Mouse (Mus musculus) liver, embryonic 15.5 days (tissue): Measurements from ENCODE around the gene Stab2. TPM values are rescaled to one million over a fixed set of nuclear protein-coding genes. Genes with fewer than 3 reads are reported as not detected.
A peak's percentile ranks its signal among the peaks of the same experiment; 100 is the strongest.

ENCODE experiments used
- ATAC-seq: fragments of 200-750 bp; cut with Nextera tagmentation; 2 replicates; pipeline ENCODE4 v1.8.0; 2017; ENCODE audit warnings: moderate number of reproducible peaks, mild to moderate bottlenecking, moderate library complexity; ENCODE audit not compliant: insufficient read depth
- H3K27ac ChIP-seq: fragments of 300-500 bp; sonication (generic); replicated peaks from 2 replicates; pipeline ENCODE4 v1.5.1; 2015; ENCODE audit warnings: mild to moderate bottlenecking, inconsistent platforms
- H3K27me3 ChIP-seq: fragments of 300-500 bp; sonication (generic); 2 replicates; pipeline ENCODE4 v1.6.1; 2015; ENCODE audit warnings: mild to moderate bottlenecking, inconsistent platforms
- H3K36me3 ChIP-seq: fragments of 300-500 bp; sonication (generic); replicated peaks from 2 replicates; pipeline ENCODE4 v1.6.1; 2015; ENCODE audit warnings: moderate library complexity, mild to moderate bottlenecking, inconsistent platforms
- H3K4me1 ChIP-seq: fragments of 300-500 bp; sonication (generic); replicated peaks from 2 replicates; pipeline ENCODE4 v1.6.1; 2015; ENCODE audit warnings: inconsistent platforms
- H3K4me2 ChIP-seq: fragments of 300-500 bp; sonication (generic); 2 replicates; pipeline ENCODE4 v1.6.1; 2015; ENCODE audit warnings: moderate library complexity, mild to moderate bottlenecking, inconsistent platforms
- H3K4me3 ChIP-seq: fragments of 300-500 bp; sonication (generic); replicated peaks from 2 replicates; pipeline ENCODE4 v1.5.1; 2015; ENCODE audit warnings: mild to moderate bottlenecking, inconsistent platforms
- H3K9ac ChIP-seq: fragments of 300-500 bp; sonication (generic); 2 replicates; pipeline ENCODE4 v1.6.1; 2015; ENCODE audit warnings: moderate library complexity, mild to moderate bottlenecking, inconsistent platforms
- H3K9me3 ChIP-seq: fragments of 300-500 bp; sonication (generic); replicated peaks from 2 replicates; pipeline ENCODE4 v1.6.1; 2016; ENCODE audit warnings: inconsistent platforms
- WGBS: fragments of 180-500 bp; shearing (Covaris S2); methylation state at CpG from one replicate; pipeline ENCODE4 v1.1.7; 2015; ENCODE audit warnings: mixed read lengths; ENCODE audit not compliant: insufficient replicate concordance; 5-methylcytosine and 5-hydroxymethylcytosine counted together
- polyA plus RNA-seq: library from polyadenylated mRNA; unstranded; fragments of >200 nt; fragmentation: Nextera tagmentation; extraction: Ambion mirVana; gene quantifications from 2 replicates; pipeline ENCODE4 v1.2.1, GENCODE M21; 2015

Gene Stab2
- polyA plus RNA-seq, 1 experiment from 2014 or later, result 19.5 TPM

DNA sequence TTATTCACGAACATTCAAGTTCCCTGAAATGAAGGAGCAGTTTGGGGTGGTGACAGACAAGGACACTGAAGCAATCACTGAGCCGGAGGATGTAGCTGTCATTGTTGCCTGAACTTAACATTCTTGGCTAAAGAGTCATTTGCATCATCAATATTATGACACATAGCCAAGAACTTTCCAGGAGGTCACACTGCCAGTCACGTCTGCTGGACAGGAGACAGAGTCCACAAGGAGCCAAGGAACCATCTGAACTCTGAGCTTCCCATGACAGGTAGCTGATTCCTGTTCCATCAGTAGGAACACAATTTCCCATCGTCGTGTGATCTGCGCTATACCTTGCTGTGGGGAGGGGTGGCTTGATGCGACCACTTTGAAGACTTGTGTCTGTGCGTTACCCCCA is 24.9 kb upstream of the Stab2 start:
- no peak overlapping the region for H3K27ac ChIP-seq
- H3K9me3 ChIP-seq, result no peaks in the 10 kb centered on the region
- no peaks in the 10 kb centered on the region for H3K36me3 ChIP-seq
- no peak for ATAC-seq
- no peak overlapping the region for H3K4me3 ChIP-seq
- H3K27me3 ChIP-seq, result no peaks in the 10 kb centered on the region
- no peak overlapping the region for H3K4me2 ChIP-seq
- H3K4me1 ChIP-seq, result no peaks in the 10 kb centered on the region
- 66% methylated on average over 8 of the region's 8 CpGs for WGBS
- no peak overlapping the region for H3K9ac ChIP-seq

DNA sequence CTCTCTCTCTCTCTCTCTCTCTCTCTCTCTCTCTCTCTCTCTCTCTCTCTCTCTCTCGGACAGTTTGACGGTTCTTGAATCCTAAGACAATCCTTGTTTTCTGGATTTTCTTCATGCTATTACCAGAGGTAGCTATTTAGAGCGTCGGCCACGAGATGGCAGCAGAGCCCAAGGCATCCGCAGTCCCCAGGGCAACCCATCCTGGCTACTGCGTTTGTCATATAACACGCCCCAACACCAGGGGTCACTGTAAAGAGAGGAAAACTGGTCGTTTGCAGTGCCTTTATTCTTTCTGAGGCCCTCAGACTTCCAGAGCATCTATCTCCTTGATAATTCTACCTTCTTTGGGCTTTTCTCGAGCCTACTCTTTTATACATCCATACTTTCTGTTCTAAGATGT is 17.1 kb upstream of the Stab2 start:
- ATAC-seq, result no peak
- WGBS, result under 1% methylated on average over 9 of the region's 10 CpGs

DNA sequence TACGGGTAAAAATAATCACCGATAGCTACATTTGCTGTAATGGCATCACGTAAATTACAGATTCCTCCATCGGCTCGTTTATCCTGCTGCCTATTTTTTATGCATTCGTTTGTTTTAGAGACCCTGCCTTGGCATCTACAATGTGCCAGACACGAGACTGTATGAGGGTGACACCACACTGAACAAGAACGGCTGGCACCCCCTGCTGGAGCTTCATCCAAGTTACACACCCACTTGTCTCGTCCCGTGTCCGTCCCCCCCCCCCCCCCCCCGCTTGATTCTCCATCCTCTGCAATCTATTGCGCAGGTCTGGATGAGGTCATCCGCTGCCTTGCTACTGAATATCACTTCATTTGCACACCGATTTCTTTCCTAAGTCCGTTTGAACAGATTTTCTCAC is 12.9 kb upstream of the Stab2 start:
- WGBS, result 42% methylated on average over 16 of the region's 16 CpGs
- no peaks in the 10 kb centered on the region for H3K4me1 ChIP-seq
- H3K27me3 ChIP-seq, result no peaks in the 10 kb centered on the region
- H3K36me3 ChIP-seq, result no peaks in the 10 kb centered on the region
- no peaks in the 10 kb centered on the region for H3K9me3 ChIP-seq
- no peak overlapping the region for H3K27ac ChIP-seq
- H3K4me2 ChIP-seq, result no peak overlapping the region
- H3K9ac ChIP-seq, result no peak overlapping the region
- H3K4me3 ChIP-seq, result no peak overlapping the region
- ATAC-seq, result no peak

More for the DNA sequence above, 17.1 kb upstream of the Stab2 start:
- no peaks in the 10 kb centered on the region for H3K4me1 ChIP-seq
- no peaks in the 10 kb centered on the region for H3K36me3 ChIP-seq
- no peak overlapping the region for H3K27ac ChIP-seq
- no peaks in the 10 kb centered on the region for H3K27me3 ChIP-seq
- no peak overlapping the region for H3K9ac ChIP-seq
- no peak overlapping the region for H3K4me3 ChIP-seq
- no peaks in the 10 kb centered on the region for H3K9me3 ChIP-seq
- no peak overlapping the region for H3K4me2 ChIP-seq

DNA sequence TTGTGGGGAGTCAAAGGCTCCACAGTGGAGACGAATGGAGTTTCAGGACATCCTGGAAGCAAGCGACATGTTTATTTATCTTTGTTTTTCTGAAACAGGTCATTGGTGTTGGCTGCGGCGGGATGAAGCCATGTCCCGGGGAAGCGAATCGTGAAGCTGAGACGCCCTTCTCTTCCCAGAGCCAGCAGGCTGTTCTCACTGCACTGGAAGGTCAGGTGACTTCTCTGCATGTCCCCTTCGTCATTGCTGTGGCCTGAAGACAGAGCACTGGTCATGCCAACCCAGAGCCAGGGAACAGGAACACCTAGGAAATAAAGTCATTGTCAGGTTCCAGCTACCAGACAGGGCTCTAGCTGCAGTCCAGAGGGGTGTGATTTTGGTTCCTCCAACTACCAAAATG is 11.1 kb upstream of the Stab2 start:
- no peaks in the 10 kb centered on the region for H3K36me3 ChIP-seq
- H3K4me2 ChIP-seq, result no peak overlapping the region
- no peak for ATAC-seq
- 51% methylated on average over 9 of the region's 9 CpGs for WGBS
- H3K4me3 ChIP-seq, result no peak overlapping the region
- H3K9me3 ChIP-seq, result no peaks in the 10 kb centered on the region
- no peak overlapping the region for H3K9ac ChIP-seq
- H3K4me1 ChIP-seq, result no peaks in the 10 kb centered on the region
- H3K27ac ChIP-seq, result no peak overlapping the region
- no peaks in the 10 kb centered on the region for H3K27me3 ChIP-seq

DNA sequence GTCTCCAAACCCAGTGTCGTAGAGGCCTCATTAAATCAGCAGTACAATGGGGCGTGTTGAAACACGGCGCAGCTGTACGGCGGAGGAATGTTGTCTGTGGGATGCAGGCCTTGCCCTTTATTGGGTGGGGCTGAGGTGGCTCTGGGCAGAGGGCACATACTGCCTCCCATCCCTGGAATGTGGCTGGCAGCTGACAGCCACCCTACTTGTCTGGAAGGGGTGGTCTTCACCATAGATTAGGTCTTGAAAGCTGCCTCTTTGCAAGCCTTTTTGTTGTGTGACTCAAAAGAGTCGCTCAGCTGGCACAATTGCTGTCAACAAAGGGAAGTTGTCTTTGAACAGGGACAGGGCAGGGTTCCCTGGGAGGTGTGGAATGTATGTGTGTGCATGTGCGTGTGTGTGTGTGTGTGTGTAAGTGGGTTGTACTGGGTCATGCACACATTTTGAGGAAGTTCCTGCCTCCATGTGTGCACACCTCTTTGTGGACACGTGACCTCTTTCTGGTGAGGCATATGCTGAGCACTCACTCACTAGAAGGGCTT is 8.4 kb upstream of the Stab2 start:
- no peak for ATAC-seq
- H3K27me3 ChIP-seq, result no peaks in the 10 kb centered on the region
- no peak overlapping the region for H3K9ac ChIP-seq
- H3K4me2 ChIP-seq, result no peak overlapping the region
- no peak overlapping the region for H3K27ac ChIP-seq
- WGBS, result 44% methylated on average over 9 of the region's 9 CpGs
- H3K4me1 ChIP-seq, result no peaks in the 10 kb centered on the region
- H3K4me3 ChIP-seq, result no peak overlapping the region
- no peaks in the 10 kb centered on the region for H3K9me3 ChIP-seq
- H3K36me3 ChIP-seq, result no peaks in the 10 kb centered on the region

DNA sequence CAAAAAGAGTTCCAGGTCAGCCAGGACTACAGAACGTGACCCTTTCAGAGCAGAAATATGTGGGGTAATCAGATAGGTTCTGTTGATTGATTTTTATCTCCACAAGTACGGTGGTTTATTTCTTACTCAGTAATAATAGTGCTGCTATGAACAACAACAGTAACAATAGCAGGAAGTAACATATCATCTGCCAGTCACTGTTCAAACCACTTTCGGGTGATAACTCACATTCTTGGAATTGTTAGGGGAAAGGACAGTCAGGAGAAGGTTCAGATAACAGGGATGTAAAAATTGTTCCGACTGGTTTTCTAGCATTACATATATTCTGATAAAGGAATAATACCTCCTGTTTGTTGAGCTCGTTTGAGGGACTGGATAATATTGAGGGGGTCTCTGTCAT is 7.6 kb upstream of the Stab2 start:
- Histone ChIP-seq H3K36me3 (no peaks in the 10 kb centered on the region), H3K4me2 (no peak overlapping the region), H3K9ac (no peak overlapping the region), H3K27ac (no peak overlapping the region), H3K27me3 (no peaks in the 10 kb centered on the region), H3K9me3 (no peaks in the 10 kb centered on the region), H3K4me1 (no peaks in the 10 kb centered on the region), H3K4me3 (no peak overlapping the region)
- 15% methylated on average over 5 of the region's 5 CpGs for WGBS
- no peak for ATAC-seq

DNA sequence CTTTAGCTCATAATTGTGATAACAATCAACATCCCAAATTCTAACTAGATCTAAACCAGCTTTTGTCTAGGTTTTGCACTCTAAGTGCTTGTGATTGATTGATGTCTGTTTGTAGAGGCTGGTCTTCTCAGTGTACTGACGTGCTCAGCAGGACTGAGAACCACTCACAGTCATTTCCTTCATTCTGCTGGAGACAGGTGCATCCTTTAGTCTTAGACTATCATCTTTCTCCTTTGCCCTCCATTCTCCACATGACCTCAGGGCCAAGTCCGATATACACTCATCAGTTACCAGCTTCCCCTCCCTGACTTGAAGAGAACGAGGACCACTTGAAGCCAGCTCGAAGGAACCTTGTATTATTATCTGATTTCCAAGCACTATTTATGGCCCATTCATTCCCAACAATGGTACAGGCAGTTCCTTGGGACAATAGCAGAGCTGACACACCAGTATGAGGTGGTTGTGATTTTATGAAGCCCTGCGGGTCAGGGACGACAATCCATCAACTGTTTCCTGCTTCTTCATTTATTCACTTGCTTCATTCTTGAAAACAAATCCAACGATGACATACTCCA is 6.7 kb upstream of the Stab2 start:
- Histone ChIP-seq H3K9ac (no peak overlapping the region), H3K36me3 (no peaks in the 10 kb centered on the region), H3K4me2 (no peak overlapping the region), H3K4me3 (no peak overlapping the region), H3K27ac (no peak overlapping the region), H3K27me3 (no peaks in the 10 kb centered on the region), H3K4me1 (no peaks in the 10 kb centered on the region), H3K9me3 (no peaks in the 10 kb centered on the region)
- ATAC-seq, result 0 out of 2 replicates have a peak, but pooled peaks have one; percentile 5
- WGBS, result 42% methylated on average over 7 of the region's 7 CpGs

DNA sequence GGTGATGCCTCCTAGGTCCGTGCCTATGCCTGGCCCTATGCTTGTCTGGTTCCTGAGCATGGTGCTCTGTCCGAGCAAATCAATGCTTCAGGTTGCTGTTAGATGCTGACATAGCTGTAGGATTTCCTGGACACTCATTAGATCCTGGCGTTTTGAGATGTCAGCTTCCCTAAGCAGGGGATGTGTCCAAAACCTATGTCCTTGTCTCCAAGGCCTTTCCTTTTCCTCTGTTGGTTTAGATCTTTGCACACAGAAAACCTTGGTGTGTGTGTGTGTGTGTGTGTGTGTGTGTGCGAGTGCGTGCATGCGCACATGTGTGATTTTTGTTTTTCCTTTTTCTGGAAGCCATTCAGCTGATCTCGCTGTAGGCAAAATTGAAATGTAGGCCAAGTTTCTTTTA is 4.3 kb upstream of the Stab2 start:
- ATAC-seq, result no peak; the same call in 1 of the 2 replicates

DNA sequence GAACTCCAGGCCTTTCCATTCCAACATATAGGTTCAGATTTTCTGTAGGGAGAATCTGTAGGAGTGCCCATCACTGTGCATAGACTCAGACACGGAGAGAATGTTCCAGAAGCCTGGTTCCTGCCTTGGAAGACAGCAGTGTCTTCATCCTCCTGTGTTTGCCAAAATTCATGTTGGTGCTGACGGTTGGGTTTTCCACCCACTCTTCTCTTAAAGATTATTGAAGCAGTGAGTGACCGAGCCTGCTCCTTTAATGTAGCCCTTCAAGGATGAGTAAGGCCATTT is 332 bp upstream of the Stab2 start:
- H3K4me2 ChIP-seq, result no peak overlapping the region
- no peaks in the 10 kb centered on the region for H3K27me3 ChIP-seq
- WGBS, result 43% methylated on average over 3 of the region's 3 CpGs
- no peak overlapping the region for H3K27ac ChIP-seq
- H3K4me3 ChIP-seq, result no peak overlapping the region
- H3K9ac ChIP-seq, result no peak overlapping the region
- H3K9me3 ChIP-seq, result no peaks in the 10 kb centered on the region
- ATAC-seq, result no peak
- H3K36me3 ChIP-seq, result no peaks in the 10 kb centered on the region
- H3K4me1 ChIP-seq, result no peaks in the 10 kb centered on the region

More for the DNA sequence above, 4.3 kb upstream of the Stab2 start:
- no peaks in the 10 kb centered on the region for H3K9me3 ChIP-seq
- no peak overlapping the region for H3K9ac ChIP-seq
- no peaks in the 10 kb centered on the region for H3K27me3 ChIP-seq
- H3K4me1 ChIP-seq, result no peaks in the 10 kb centered on the region
- no peaks in the 10 kb centered on the region for H3K36me3 ChIP-seq
- no peak overlapping the region for H3K4me2 ChIP-seq
- H3K4me3 ChIP-seq, result no peak overlapping the region
- H3K27ac ChIP-seq, result no peak overlapping the region
- 70% methylated on average over 7 of the region's 7 CpGs for WGBS

DNA sequence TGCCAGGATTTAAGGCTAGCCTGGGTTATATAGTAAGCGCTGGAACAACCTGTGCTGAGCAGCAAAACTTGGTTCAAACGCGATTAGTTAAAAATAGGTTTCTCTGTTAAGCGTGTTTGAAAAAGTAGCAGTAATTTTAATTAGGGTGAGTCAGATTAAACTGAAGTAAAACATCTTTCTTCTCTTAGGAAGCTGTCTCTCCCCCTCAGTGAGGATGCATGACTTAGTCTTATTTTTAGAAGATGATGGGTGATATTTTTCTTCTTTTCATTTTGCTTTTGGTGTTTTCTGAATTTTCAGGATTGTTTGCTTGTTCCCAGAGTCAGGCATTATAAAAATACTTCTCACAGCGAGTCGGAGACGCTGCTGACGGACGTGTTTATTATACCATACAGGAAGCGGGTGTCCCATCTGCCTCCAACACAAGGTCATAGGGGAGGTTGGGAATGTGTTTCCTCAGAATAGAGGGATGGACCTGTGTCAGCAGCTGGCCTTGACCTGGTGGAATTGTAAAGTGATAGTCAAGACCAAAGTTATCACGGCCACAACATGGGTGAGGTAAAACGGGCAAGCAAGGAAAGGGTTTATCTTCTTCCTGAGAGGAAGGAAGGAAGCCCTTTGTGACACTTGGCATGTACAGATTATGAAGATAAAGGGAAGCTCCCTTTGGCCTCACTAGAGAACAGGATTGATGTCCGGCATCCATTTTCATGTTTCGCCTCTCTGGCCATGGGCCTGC is 15.4 kb downstream of the Stab2 start:
- Histone ChIP-seq H3K4me1 (no peaks in the 10 kb centered on the region), H3K27me3 (no peaks in the 10 kb centered on the region; the same call in 1 of the 2 replicates), H3K36me3 (no peaks in the 10 kb centered on the region), H3K9ac (no peak overlapping the region), H3K9me3 (no peaks in the 10 kb centered on the region), H3K4me3 (no peak overlapping the region), H3K27ac (no peak overlapping the region), H3K4me2 (no peak overlapping the region)
- 40% methylated on average over 14 of the region's 14 CpGs for WGBS
- ATAC-seq, result 0 out of 2 replicates have a peak, but pooled peaks have one; percentile 31

DNA sequence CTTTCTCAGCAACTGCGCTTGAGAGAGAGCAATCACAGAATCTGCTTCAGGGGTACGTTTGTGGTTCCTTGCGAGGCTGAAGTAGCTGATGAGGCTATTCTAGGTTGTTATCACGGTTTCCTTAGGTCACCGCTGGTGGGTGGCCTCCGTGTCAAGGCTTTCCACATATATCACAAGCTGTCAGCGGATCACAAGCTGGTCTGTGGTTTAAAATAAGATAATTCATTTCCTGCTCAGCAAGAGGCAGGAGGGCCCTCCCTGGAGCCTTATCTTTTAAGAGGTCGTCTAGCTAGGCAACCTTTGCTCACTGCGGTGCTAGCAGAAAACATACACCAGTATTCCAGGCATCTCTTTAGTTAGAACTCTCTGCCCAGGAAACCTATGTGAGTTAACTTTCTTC is 17.2 kb downstream of the Stab2 start:
- H3K4me2 ChIP-seq, result no peak overlapping the region
- no peak overlapping the region for H3K9ac ChIP-seq
- 3% methylated on average over 9 of the region's 9 CpGs for WGBS
- ATAC-seq, result peak; percentile 54
- no peak overlapping the region for H3K4me3 ChIP-seq
- no peaks in the 10 kb centered on the region for H3K36me3 ChIP-seq
- no peaks in the 10 kb centered on the region for H3K9me3 ChIP-seq
- H3K27me3 ChIP-seq, result no peaks in the 10 kb centered on the region; the same call in 1 of the 2 replicates
- H3K27ac ChIP-seq, result no peak overlapping the region
- no peaks in the 10 kb centered on the region for H3K4me1 ChIP-seq
